Mouse (Mus musculus): ENCODE measurements around the gene Sdk1.

The Sdk1 gene

DNA sequence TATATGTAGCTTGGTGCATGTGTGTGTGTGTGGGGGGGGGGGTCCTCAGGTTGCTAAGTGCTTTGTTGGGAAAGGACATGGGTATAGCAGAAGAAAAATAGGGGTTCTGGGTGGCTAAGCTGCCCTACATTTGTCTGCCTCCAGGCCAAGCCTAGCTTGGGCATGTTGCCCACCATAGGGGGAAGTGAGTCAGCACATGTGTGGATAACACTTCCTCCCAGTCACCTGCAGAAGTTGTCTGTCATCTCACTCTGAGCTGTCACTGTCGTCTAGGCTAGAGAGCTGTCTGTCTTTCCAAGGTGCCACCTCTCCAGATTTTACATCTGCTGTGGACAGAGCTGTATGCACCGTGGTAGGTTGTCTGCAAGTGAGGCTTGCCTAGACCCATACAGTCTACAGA, 539.9 kb downstream of the Sdk1 start:
- DNase-seq: peak; percentile 22

- DNase-seq: no peak
Observed at GRCm38 (mm10) chr5:141782330-141782729, 541.0 kb downstream of the Sdk1 start.

DNA sequence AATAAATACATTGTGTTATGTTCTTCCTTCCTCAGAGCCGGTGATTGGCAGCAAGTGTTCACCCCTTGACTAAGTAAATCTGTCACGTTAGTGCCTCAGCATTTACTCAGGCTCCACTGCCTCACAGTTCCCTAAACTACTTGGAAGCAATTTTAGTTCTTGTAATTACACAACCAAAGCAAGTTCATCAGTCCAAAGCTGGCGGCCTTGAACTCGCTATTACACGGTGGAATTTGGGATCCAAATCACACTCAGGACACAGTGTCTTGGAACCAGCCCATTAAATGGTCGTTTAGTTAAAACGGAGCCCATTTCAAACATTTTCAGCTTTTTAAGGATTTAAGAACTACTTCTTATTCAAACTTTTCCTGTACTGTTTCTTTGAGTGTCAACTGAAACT, 542.2 kb downstream of the Sdk1 start:
- DNase-seq: no peak

DNA sequence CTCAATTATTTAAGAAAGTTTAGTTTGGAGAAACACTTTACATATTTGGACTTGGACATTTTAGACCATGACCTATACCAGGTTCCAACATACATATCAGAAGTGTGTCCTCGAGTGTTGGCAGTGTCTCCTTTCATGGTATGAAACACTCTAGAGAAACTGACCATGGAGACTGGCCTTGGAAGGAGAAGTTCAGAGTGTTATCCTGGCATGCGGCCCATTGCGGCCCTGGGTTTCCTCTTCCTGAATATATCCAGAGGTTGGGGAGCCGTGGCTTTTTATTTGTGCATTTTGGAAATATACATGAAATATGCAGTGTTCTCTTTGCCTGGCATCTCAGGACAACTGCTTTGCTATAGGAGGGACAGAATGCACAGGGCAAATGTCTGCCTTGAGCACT, 552.6 kb downstream of the Sdk1 start:
- no peak for DNase-seq

GRCm38 (mm10) chr5:141823823-141824330, 582.6 kb downstream of the Sdk1 start:
- DNase-seq: no peak

- no peak for DNase-seq
Observed at GRCm38 (mm10) chr5:141824739-141825379, 583.6 kb downstream of the Sdk1 start.

- DNase-seq: no peak
Observed at GRCm38 (mm10) chr5:141835566-141835965, 594.3 kb downstream of the Sdk1 start.

DNA sequence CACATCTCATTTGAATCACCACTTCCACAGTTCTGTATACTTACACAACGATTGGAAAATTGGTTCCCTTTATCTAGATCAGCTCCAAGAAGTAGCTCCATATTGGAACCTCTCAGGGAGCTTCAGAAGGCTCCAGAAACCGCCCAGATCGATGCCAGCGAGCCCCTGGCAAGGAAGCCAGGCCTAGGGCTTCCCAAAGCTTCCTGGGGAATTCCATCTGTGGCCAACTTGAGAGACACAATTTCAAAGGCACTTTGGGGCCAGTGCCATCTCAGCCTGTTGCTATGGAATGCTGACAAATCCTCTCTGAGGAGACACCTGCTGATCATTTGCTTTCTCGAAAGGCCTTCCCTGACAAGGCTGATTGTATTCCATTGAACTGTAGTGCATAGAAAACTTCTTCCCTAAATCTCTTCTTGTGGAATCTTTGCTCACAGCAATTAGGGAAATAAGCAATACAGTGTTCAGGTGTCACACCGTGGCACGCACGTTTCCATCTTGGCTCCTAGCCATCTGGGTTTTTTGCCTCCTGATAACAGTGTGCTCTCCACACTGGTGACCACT, 595.7 kb downstream of the Sdk1 start:
- DNase-seq: no peak

GRCm38 (mm10) chr5:141844701-141845100, 603.4 kb downstream of the Sdk1 start:
- no peak for DNase-seq

- DNase-seq: no peak
Observed at GRCm38 (mm10) chr5:141847686-141848085, 606.4 kb downstream of the Sdk1 start.

DNA sequence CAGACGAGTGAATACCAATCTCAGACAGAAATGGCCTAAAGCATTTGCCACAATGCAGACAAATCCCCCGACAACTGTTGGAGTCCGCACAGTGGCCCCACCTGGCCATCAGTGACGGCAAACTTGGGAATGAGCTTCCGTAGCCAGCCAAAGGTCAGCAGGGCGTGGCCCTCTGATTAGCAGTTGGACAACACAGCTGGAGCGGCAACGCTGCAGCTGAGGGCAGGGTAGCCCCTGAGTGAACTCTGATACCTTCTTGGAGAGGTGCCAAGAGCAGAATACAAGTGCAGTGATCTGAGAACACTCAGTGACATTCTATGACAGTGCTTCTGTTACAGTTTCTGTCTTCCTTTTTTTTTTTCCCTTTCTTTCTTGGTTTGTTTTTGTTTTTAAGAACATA, 610.9 kb downstream of the Sdk1 start:
- no peak for DNase-seq

DNA sequence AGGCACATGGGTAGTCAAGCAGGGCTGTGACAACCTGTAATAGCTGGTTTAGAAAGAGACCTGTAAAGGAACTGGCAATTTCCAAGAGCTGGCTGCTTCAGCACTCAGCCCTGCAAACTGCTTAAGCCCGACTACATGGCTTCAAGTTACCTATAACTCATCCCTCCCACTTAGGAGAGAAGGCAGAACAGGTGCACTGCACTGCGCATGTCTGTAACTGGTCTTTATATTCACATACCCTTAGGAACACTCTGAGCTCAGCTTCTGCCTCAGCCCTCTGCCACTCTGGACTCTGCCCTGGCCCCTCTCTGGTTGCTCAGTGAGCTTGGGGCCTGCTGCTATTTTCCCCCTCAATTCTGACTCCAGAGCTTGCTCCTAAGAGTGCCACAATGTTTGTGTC, 615.2 kb downstream of the Sdk1 start:
- no peak for DNase-seq

GRCm38 (mm10) chr5:141857781-141858180, 616.5 kb downstream of the Sdk1 start:
- no peak for DNase-seq

DNA sequence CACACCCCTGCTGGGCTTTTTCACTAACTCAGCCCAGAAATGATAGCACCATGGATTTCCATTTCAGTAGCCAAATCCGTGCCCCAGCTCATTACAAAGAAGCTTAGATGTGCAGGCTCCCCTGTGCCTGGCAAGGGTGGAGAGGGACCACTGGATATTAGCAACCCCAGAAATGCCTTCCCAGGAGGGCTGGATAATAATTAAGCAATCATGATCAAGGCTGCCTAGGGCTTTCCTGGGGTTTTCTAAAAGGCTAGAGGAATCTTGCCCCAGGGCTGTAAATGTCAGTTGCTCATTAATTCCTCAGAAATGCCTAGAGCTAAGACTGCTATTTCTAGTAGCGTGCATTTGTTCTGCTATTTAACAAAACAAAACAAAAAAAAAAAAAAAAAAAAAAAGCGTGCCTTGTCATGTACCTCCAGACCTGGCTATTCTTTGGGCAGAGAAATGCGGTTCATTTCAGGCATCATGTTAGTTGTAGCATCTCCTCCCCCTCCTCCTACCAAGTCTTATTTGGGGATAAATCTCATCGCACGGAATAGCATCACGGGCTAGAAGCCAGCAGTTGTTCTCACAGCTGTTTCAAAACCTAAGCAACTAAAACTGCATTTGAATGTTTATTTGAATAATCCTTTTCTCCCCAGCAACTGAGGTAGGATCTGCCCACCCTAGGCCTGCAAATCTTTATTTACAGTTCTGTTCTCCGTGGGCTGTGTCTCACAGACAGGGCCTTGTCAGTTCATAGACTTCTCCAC, 617.3 kb downstream of the Sdk1 start:
- no peak for DNase-seq

DNA sequence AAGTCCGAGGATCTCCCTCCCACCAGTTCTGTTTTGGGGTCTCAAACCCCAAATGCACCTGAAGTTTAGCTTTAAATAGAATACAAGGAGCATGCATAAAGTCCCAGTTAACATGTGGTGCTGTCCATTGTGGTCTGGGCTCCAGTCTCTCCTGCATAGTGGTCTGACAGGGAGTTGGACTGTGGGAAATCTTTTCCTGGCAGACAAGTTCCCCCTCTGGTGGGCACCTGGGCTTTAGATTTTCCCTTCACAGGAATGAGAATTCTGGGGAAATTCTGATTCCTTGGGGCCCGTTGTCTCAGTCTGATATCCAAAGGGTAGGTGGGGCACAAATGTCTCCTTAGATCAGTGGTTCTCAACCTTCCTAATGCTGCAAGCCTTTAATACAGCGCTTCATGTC, 624.8 kb downstream of the Sdk1 start:
- DNase-seq: no peak

DNA sequence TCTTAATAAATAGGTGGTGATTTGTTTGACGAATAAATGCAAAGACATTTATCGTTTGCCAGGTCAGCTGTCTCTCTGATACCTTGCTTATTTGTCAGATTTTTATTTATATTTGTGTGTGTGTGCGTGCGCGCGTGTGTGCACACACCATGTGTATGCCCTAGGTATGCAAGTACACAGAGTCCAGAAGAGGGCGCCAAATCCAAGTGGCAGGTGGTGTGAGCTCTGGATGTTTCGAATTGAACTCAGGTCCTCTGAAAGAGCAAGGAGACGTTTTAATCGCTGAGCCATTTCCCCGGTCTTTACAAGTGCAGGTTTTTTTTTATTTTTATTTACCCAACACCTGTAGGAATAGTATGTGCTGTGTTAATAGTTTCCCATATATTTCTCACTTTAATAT, 632.5 kb downstream of the Sdk1 start:
- DNase-seq: no peak

DNA sequence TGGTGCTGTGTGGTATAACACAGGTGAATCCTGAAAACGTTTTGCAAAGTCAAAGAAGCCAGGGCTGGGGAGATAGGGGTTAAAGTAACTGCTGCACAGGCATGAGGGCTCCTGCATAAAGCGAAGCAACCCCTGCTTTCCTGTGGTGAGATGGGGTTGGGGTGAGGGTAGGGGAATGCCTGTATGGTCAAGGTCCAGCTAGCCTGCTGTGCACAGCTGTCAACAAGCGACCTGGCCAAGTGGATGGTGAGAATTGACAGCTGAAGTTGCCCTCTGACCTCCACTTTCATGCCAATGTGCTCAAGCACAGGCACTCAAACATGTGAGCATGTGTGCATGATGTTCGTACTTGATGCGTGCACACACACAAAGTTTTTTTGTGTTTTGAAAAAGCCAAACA, 639.4 kb downstream of the Sdk1 start:
- DNase-seq: no peak

DNA sequence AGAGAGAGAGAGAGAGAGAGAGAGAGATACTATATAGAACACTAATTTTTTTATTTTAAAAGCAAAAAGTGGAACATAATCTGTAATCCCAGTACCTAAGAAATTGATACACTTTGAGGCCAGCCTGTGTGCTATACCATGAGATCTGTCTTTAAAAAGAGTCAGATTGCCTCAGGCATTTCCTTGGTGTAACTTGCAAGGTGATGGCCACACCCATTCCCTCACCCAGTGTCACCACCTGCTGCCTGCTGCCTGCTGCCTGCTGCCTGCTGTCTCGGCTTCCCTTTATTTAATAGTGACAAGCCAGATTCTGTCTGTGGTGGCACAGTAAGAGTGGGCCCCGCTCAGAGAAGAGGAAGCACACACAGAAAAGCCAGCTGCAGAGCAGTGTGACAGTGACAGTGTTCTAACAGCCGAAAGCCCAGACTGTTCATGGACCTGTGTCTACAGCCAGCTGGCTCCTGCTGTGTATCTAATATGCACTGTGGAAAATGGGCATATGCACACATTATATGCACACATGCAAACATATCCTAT, 642.9 kb downstream of the Sdk1 start:
- DNase-seq: no peak

GRCm38 (mm10) chr5:141886006-141886405, 644.7 kb downstream of the Sdk1 start:
- DNase-seq: no peak

DNA sequence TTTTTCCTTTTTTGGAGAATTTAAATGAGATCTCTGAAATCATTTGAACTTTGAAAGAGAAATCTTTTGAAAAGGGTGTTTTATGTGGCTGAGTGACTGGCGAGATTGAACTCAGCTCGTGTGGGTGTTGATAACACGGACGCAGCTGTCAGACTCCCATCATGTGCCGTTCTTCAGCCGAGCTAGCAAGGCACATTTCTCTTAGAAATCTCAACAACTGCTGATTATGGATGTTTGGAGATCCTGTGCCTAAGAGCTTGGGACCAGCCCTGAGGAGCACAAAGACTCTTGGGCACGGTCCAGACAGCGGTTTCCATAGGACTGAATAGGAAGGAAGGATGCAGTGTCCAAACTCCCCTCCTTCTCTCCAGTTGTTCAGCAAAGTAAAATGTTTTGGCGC, 648.5 kb downstream of the Sdk1 start:
- DNase-seq: no peak

GRCm38 (mm10) chr5:141896402-141896801, 655.1 kb downstream of the Sdk1 start:
- no peak for DNase-seq

DNA sequence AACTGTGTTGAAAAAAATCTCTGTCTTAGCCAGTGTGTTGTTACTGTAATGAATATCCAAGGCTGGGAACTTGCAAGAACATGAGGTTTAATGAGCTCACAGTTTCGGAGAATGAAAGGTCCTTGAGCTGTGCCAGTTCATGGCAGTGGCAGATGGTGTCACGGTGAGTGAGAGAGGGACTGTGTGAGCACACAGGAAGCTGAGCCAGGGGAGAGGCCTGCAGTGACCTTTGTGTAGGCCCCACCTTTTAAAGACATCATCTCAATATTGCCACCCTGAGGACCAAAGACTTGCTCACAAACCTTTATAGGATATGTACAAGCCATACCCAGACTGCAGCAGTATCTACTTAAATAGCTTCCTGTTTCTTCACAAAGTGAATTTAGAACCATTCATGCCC, 656.2 kb downstream of the Sdk1 start:
- no peak for DNase-seq

GRCm38 (mm10) chr5:141899751-141900150, 658.5 kb downstream of the Sdk1 start:
- no peak for DNase-seq
